Mouse (Mus musculus): Measurements from ENCODE around the gene Grpel1. TPM values are rescaled to one million over a fixed set of nuclear protein-coding genes. Genes with fewer than 3 reads are reported as not detected.

Gene Grpel1
- polyA plus RNA-seq, 1 experiment from 2014 or later = 71.7 TPM

- H3K4me3 ChIP-seq (replicated peaks) = no peak overlapping the region
- ATAC-seq = no peak
- H3K9me3 ChIP-seq = no peaks in the 10 kb centered on the region
- H3K27ac ChIP-seq = no peak overlapping the region
- no peak overlapping the region for H3K9ac ChIP-seq
- no peaks in the 10 kb centered on the region for H3K27me3 ChIP-seq (replicated peaks)
- H3K36me3 ChIP-seq = peaks cover 12% of the 10 kb centered on the region; the same call in 1 of the 2 replicates
- 54% methylated on average over 2 of the region's 2 CpGs for WGBS
- no peak overlapping the region for H3K4me2 ChIP-seq (replicated peaks)
- no peaks in the 10 kb centered on the region for H3K4me1 ChIP-seq (replicated peaks)
Observed at GRCm38 (mm10) chr5:36522782-36523181, 58.0 kb downstream of the Grpel1 start.

- Histone ChIP-seq H3K4me2 (replicated peaks) (no peak overlapping the region), H3K9ac (no peak overlapping the region), H3K4me1 (replicated peaks) (peaks cover 4% of the 10 kb centered on the region; the same call in 1 of the 2 replicates), H3K9me3 (no peaks in the 10 kb centered on the region), H3K27me3 (replicated peaks) (no peaks in the 10 kb centered on the region), H3K4me3 (replicated peaks) (no peak overlapping the region), H3K27ac (no peak overlapping the region), H3K36me3 (peaks cover 10% of the 10 kb centered on the region; the same call in 1 of the 2 replicates)
- 71% methylated on average over 5 of the region's 5 CpGs for WGBS
- ATAC-seq = no peak
Observed at GRCm38 (mm10) chr5:36523219-36523703, 58.5 kb downstream of the Grpel1 start.

Other genes starting within 250 kb of the Grpel1 start
- gene Sorcs2, start 66.9 kb upstream of the Grpel1 start, polyA plus RNA-seq (2015; fragmentation: Nextera tagmentation; extraction: Ambion mirVana) = 9.6 and 10.8 TPM in 2 replicates
- gene Tada2b, start 19.3 kb downstream of the Grpel1 start, polyA plus RNA-seq (2015; fragmentation: Nextera tagmentation; extraction: Ambion mirVana) = 1.8 and 1.9 TPM in 2 replicates
- 0.19 and 0.33 TPM in 2 replicates for gene Ccdc96, start 19.6 kb downstream of the Grpel1 start, polyA plus RNA-seq (2015; fragmentation: Nextera tagmentation; extraction: Ambion mirVana)
- 30.0 and 30.3 TPM in 2 replicates for gene Tbc1d14, start 128.3 kb downstream of the Grpel1 start, polyA plus RNA-seq (2015; fragmentation: Nextera tagmentation; extraction: Ambion mirVana)
- 15.6 and 16.7 TPM in 2 replicates for gene D5Ertd579e, start 231.0 kb downstream of the Grpel1 start, polyA plus RNA-seq (2015; fragmentation: Nextera tagmentation; extraction: Ambion mirVana)